Mouse (Mus musculus) left cerebral cortex, adult 11 months (tissue): ENCODE results near the gene Ostc.

ENCODE experiments used
- DNase-seq: peaks from one replicate; pipeline ENCODE4 v3.0.0; 2022; ENCODE audit warnings: low spot score

The Ostc gene

GRCm38 (mm10) chr3:130710103-130710502, 859 bp upstream of the Ostc start:
- DNase-seq, result no peak

- no peak for DNase-seq
Measured at GRCm38 (mm10) chr3:130708529-130708928, 715 bp downstream of the Ostc start.

GRCm38 (mm10) chr3:130702289-130702688, 7.0 kb downstream of the Ostc start:
- no peak for DNase-seq

- no peak for DNase-seq
Measured at GRCm38 (mm10) chr3:130697622-130698021, 11.6 kb downstream of the Ostc start.

- no peak for DNase-seq
Measured at GRCm38 (mm10) chr3:130694705-130695104, 14.5 kb downstream of the Ostc start.

GRCm38 (mm10) chr3:130694041-130694593, 15.1 kb downstream of the Ostc start:
- DNase-seq, result no peak

- DNase-seq, result no peak
Measured at GRCm38 (mm10) chr3:130691596-130692170, 17.6 kb downstream of the Ostc start.

- DNase-seq, result no peak
Measured at GRCm38 (mm10) chr3:130690834-130691595, 18.2 kb downstream of the Ostc start.

- DNase-seq, result peak; percentile 69
Measured at GRCm38 (mm10) chr3:130689630-130690029, 19.6 kb downstream of the Ostc start.

GRCm38 (mm10) chr3:130687051-130687450, 22.2 kb downstream of the Ostc start:
- no peak for DNase-seq

GRCm38 (mm10) chr3:130685014-130685366, 24.3 kb downstream of the Ostc start:
- no peak for DNase-seq

GRCm38 (mm10) chr3:130684276-130685013, 24.8 kb downstream of the Ostc start:
- DNase-seq, result no peak

GRCm38 (mm10) chr3:130683836-130684235, 25.4 kb downstream of the Ostc start:
- DNase-seq, result no peak

- no peak for DNase-seq
Measured at GRCm38 (mm10) chr3:130682183-130682582, 27.1 kb downstream of the Ostc start.

- DNase-seq, result no peak
Measured at GRCm38 (mm10) chr3:130681226-130681625, 28.0 kb downstream of the Ostc start.

GRCm38 (mm10) chr3:130677671-130678460, 31.4 kb downstream of the Ostc start:
- no peak for DNase-seq

GRCm38 (mm10) chr3:130671291-130671690, 38.0 kb downstream of the Ostc start:
- no peak for DNase-seq

GRCm38 (mm10) chr3:130662496-130662895, 46.7 kb downstream of the Ostc start:
- DNase-seq, result no peak

- DNase-seq, result no peak
Measured at GRCm38 (mm10) chr3:130660619-130661018, 48.6 kb downstream of the Ostc start.

- peak; percentile 7 for DNase-seq
Measured at GRCm38 (mm10) chr3:130649569-130649968, 59.7 kb downstream of the Ostc start.

GRCm38 (mm10) chr3:130646110-130646810, 63.0 kb downstream of the Ostc start:
- no peak for DNase-seq
